Mouse (Mus musculus): ENCODE results near the gene Stxbp1.
A peak's percentile ranks its signal among the peaks of the same experiment; 100 is the strongest.
"Not testable (repeated sequence)": the region's sequence is repeated elsewhere in the genome, so short reads cannot be mapped to it uniquely, and the experiment has no call there.

The Stxbp1 gene

GRCm38 (mm10) chr2:32874070-32874469, 27.0 kb upstream of the Stxbp1 start:
- no peak for DNase-seq

GRCm38 (mm10) chr2:32870275-32871100, 23.4 kb upstream of the Stxbp1 start:
- no peak for DNase-seq

- DNase-seq = peak; percentile 34 to 71
Observed at GRCm38 (mm10) chr2:32869721-32870274, 22.8 kb upstream of the Stxbp1 start.

- no peak for DNase-seq
Observed at GRCm38 (mm10) chr2:32867354-32867753, 20.3 kb upstream of the Stxbp1 start.

GRCm38 (mm10) chr2:32864755-32865154, 17.7 kb upstream of the Stxbp1 start:
- DNase-seq = no peak

- no peak for DNase-seq
Observed at GRCm38 (mm10) chr2:32863317-32863716, 16.3 kb upstream of the Stxbp1 start.

- DNase-seq = no peak
Observed at GRCm38 (mm10) chr2:32860799-32861198, 13.8 kb upstream of the Stxbp1 start.

- DNase-seq = no peak
Observed at GRCm38 (mm10) chr2:32859622-32860012, 12.6 kb upstream of the Stxbp1 start.

- peak; percentile 70 to 80 for DNase-seq
Observed at GRCm38 (mm10) chr2:32859010-32859621, 12.1 kb upstream of the Stxbp1 start.

GRCm38 (mm10) chr2:32857584-32857983, 10.5 kb upstream of the Stxbp1 start:
- DNase-seq = peak; percentile 70 to 87

GRCm38 (mm10) chr2:32855790-32856465, 8.9 kb upstream of the Stxbp1 start:
- DNase-seq = no peak

- DNase-seq = no peak
Observed at GRCm38 (mm10) chr2:32855046-32855785, 8.2 kb upstream of the Stxbp1 start.

- peak; percentile 92 to 99 for DNase-seq
Observed at GRCm38 (mm10) chr2:32854206-32854605, 7.2 kb upstream of the Stxbp1 start.

GRCm38 (mm10) chr2:32853716-32854115, 6.7 kb upstream of the Stxbp1 start:
- not testable (repeated sequence) for DNase-seq

- DNase-seq = peak; percentile 59 to 76
Observed at GRCm38 (mm10) chr2:32852156-32852555, 5.1 kb upstream of the Stxbp1 start.

- DNase-seq = no peak
Observed at GRCm38 (mm10) chr2:32847468-32847821, 400 bp upstream of the Stxbp1 start.

GRCm38 (mm10) chr2:32846101-32846804, 792 bp downstream of the Stxbp1 start:
- peak; percentile 52 to 73 for DNase-seq

- no peak for DNase-seq
Observed at GRCm38 (mm10) chr2:32845572-32846100, 1.4 kb downstream of the Stxbp1 start.

GRCm38 (mm10) chr2:32842558-32842957, 4.5 kb downstream of the Stxbp1 start:
- DNase-seq = no peak

- DNase-seq = peak in 1 of 2 experiments; percentile 38
Observed at GRCm38 (mm10) chr2:32841099-32841498, 5.9 kb downstream of the Stxbp1 start.

GRCm38 (mm10) chr2:32839261-32839660, 7.8 kb downstream of the Stxbp1 start:
- no peak for DNase-seq

All from kidney, postnatal 25 days (tissue).